Mouse (Mus musculus) MEL (cell line): ENCODE measurements at regions not wholly inside any gene's neighbourhood (a gene's known extent, or its start where the extent isn't known, plus 50 kb on each side); places are given as distances from the start of the nearest gene placed in this dataset.

Experiments used
- DNase-seq: peaks from one replicate; pipeline ENCODE4 v3.0.0; 2011; ENCODE audit warnings: low read depth, low spot score
- H3K27ac ChIP-seq: 2 replicates; pipeline ENCODE4 v1.5.1; 2012; ENCODE audit warnings: low read depth, mild to moderate bottlenecking, control low read depth, low read length, moderate library complexity; ENCODE audit not compliant: control insufficient read depth
- H3K27me3 ChIP-seq, 2 experiments: fragments of 150-350 bp in 1 of 2; sonication (generic) in 1 of 2; 2 replicates each; pipeline ENCODE4 v1.6.1; 2012; ENCODE audit warnings: low read length in 2 of 2, mild to moderate bottlenecking in 2 of 2, improper control_type of control experiment in 1 of 2, moderate library complexity in 1 of 2; ENCODE audit not compliant: insufficient read depth in 2 of 2, control insufficient read depth in 1 of 2
- H3K36me3 ChIP-seq, 2 experiments: 2 replicates each; pipeline ENCODE4 v1.6.1; 2012 to 2014; ENCODE audit warnings: low read length in 2 of 2, improper control_type of control experiment in 1 of 2, inconsistent platforms in 1 of 2, mild to moderate bottlenecking in 1 of 2; ENCODE audit not compliant: insufficient read depth in 2 of 2, control insufficient read depth in 1 of 2
- H3K4me1 ChIP-seq, 2 experiments: fragments of 150-350 bp in 1 of 2; sonication (generic) in 1 of 2; 2 replicates each; pipeline ENCODE4 v1.6.1; 2012; ENCODE audit warnings: low read length in 2 of 2, improper control_type of control experiment in 1 of 2, mild to moderate bottlenecking in 1 of 2; ENCODE audit not compliant: insufficient read depth in 2 of 2, control insufficient read depth in 1 of 2
- H3K4me3 ChIP-seq, 2 experiments: fragments of 150-350 bp in 1 of 2; sonication (generic) in 1 of 2; 2 replicates each; pipeline ENCODE4 v1.5.1; 2012; ENCODE audit warnings: low read depth in 2 of 2, low read length in 2 of 2, mild to moderate bottlenecking in 2 of 2, moderate library complexity in 2 of 2, control low read depth in 1 of 2, improper control_type of control experiment in 1 of 2; ENCODE audit not compliant: control insufficient read depth in 1 of 2, insufficient read depth in 1 of 2
- H3K79me2 ChIP-seq: 2 replicates; pipeline ENCODE4 v1.6.1; 2012; ENCODE audit warnings: mild to moderate bottlenecking, low read length, moderate library complexity; ENCODE audit not compliant: control insufficient read depth, poor library complexity, insufficient read depth
- H3K9ac ChIP-seq: 2 replicates; pipeline ENCODE4 v1.6.1; 2012; ENCODE audit warnings: low read depth, mild to moderate bottlenecking, control low read depth, low read length, moderate library complexity; ENCODE audit not compliant: control insufficient read depth, poor library complexity, severe bottlenecking
- H3K9me3 ChIP-seq: fragments of 150-350 bp; sonication (generic); replicated peaks from 2 replicates; pipeline ENCODE4 v1.6.1; 2012; ENCODE audit warnings: mild to moderate bottlenecking, low read length, improper control_type of control experiment, moderate library complexity; ENCODE audit not compliant: insufficient read depth
- BHLHE40 ChIP-seq: IDR thresholded peaks from 2 replicates; pipeline ENCODE4 v1.6.1; 2012; ENCODE audit warnings: low read depth, mild to moderate bottlenecking, inconsistent platforms, low read length, improper control_type of control experiment, borderline replicate concordance
- CHD2 ChIP-seq: IDR thresholded peaks from 2 replicates; pipeline ENCODE4 v1.6.1; 2011; ENCODE audit warnings: low read length, improper control_type of control experiment
- CTCF ChIP-seq, 3 experiments: IDR thresholded peaks in 2 of 3; conservative IDR thresholded peaks in 1 of 3; 2 replicates each; pipeline ENCODE4 v1.5.1; 2011 to 2012; ENCODE audit warnings: low read length in 3 of 3, low read depth in 2 of 3, mild to moderate bottlenecking in 2 of 3, improper control_type of control experiment in 1 of 3, inconsistent platforms in 1 of 3, mixed read lengths in 1 of 3, moderate library complexity in 1 of 3; ENCODE audit not compliant: control insufficient read depth in 1 of 3, insufficient read depth in 1 of 3, poor library complexity in 1 of 3, severe bottlenecking in 1 of 3
- ELF1 ChIP-seq: IDR thresholded peaks from 2 replicates; pipeline ENCODE4 v1.6.1; 2014; ENCODE audit warnings: low read depth, mild to moderate bottlenecking, inconsistent platforms, low read length, improper control_type of control experiment, moderate library complexity
- EP300 ChIP-seq, 2 experiments: IDR thresholded peaks; 2 replicates each; pipeline ENCODE4 v1.6.1; 2011; ENCODE audit warnings: improper control_type of control experiment in 2 of 2, low read length in 2 of 2, low read depth in 1 of 2, mild to moderate bottlenecking in 1 of 2
- ETS1 ChIP-seq: IDR thresholded peaks from 2 replicates; pipeline ENCODE4 v1.6.1; 2012; ENCODE audit warnings: low read depth, mild to moderate bottlenecking, inconsistent platforms, low read length, improper control_type of control experiment, moderate library complexity
- GABPA ChIP-seq: IDR thresholded peaks from 2 replicates; pipeline ENCODE4 v1.6.1; 2012; ENCODE audit warnings: low read depth, mild to moderate bottlenecking, inconsistent platforms, low read length, improper control_type of control experiment, moderate library complexity
- HCFC1 ChIP-seq: IDR thresholded peaks from 2 replicates; pipeline ENCODE4 v1.6.1; 2012; ENCODE audit warnings: low read depth, mild to moderate bottlenecking, inconsistent platforms, low read length, improper control_type of control experiment, moderate library complexity
- JUND ChIP-seq: IDR thresholded peaks from 2 replicates; pipeline ENCODE4 v1.6.1; 2011; ENCODE audit warnings: low read depth, mild to moderate bottlenecking, improper control_type of control experiment, low read length
- KAT2A ChIP-seq: conservative IDR thresholded peaks from 2 replicates; pipeline ENCODE4 v1.6.1; 2012; ENCODE audit warnings: low read depth, low read length, improper control_type of control experiment, inconsistent platforms
- MAFK ChIP-seq: IDR thresholded peaks from 2 replicates; pipeline ENCODE4 v1.6.1; 2011; ENCODE audit warnings: low read depth, mild to moderate bottlenecking, low read length, improper control_type of control experiment, borderline replicate concordance
- MAZ ChIP-seq: IDR thresholded peaks from 2 replicates; pipeline ENCODE4 v1.6.1; 2012; ENCODE audit warnings: low read depth, mild to moderate bottlenecking, inconsistent platforms, low read length, improper control_type of control experiment
- MEF2A ChIP-seq: IDR thresholded peaks from 2 replicates; pipeline ENCODE4 v1.6.1; 2014; ENCODE audit warnings: low read depth, mild to moderate bottlenecking, inconsistent platforms, low read length, improper control_type of control experiment; ENCODE audit not compliant: poor library complexity, insufficient replicate concordance, severe bottlenecking; ENCODE audit errors: extremely low read depth
- MXI1 ChIP-seq: IDR thresholded peaks from 2 replicates; pipeline ENCODE4 v1.6.1; 2011; ENCODE audit warnings: mild to moderate bottlenecking, low read depth, low read length, improper control_type of control experiment
- MYB ChIP-seq: IDR thresholded peaks from 2 replicates; pipeline ENCODE4 v1.6.1; 2011; ENCODE audit warnings: mild to moderate bottlenecking, low read depth, low read length, improper control_type of control experiment
- MYC ChIP-seq: IDR thresholded peaks from 2 replicates; pipeline ENCODE4 v1.6.1; 2011; ENCODE audit warnings: low read depth, mild to moderate bottlenecking, low read length, improper control_type of control experiment, moderate library complexity
- NELFE ChIP-seq: IDR thresholded peaks from 2 replicates; pipeline ENCODE4 v1.6.1; 2011; ENCODE audit warnings: low read depth, low read length, improper control_type of control experiment
- NRF1 ChIP-seq: IDR thresholded peaks from 2 replicates; pipeline ENCODE4 v1.6.1; 2014; ENCODE audit warnings: low read depth, mild to moderate bottlenecking, inconsistent platforms, low read length, improper control_type of control experiment, moderate library complexity; ENCODE audit not compliant: poor library complexity, insufficient read depth, severe bottlenecking
- POLR2A ChIP-seq, 2 experiments: IDR thresholded peaks; 2 replicates each; pipeline ENCODE4 v1.6.1; 2011 to 2012; ENCODE audit warnings: low read length in 2 of 2, mild to moderate bottlenecking in 2 of 2, control low read depth in 1 of 2, improper control_type of control experiment in 1 of 2, low read depth in 1 of 2, moderate library complexity in 1 of 2; ENCODE audit not compliant: control insufficient read depth in 1 of 2, insufficient read depth in 1 of 2, poor library complexity in 1 of 2
- RCOR1 ChIP-seq: IDR thresholded peaks from 2 replicates; pipeline ENCODE4 v1.6.1; 2012; ENCODE audit warnings: low read depth, mild to moderate bottlenecking, inconsistent platforms, low read length, improper control_type of control experiment
- SMC3 ChIP-seq: IDR thresholded peaks from 2 replicates; pipeline ENCODE4 v1.6.1; 2011; ENCODE audit warnings: low read depth, low read length, improper control_type of control experiment
- TAL1 ChIP-seq: IDR thresholded peaks from 2 replicates; pipeline ENCODE4 v1.6.1; 2012; ENCODE audit warnings: mild to moderate bottlenecking, inconsistent platforms, low read length, moderate library complexity, mixed read lengths
- TBP ChIP-seq: IDR thresholded peaks from 2 replicates; pipeline ENCODE4 v1.8.0; 2011; ENCODE audit warnings: low read depth, low read length, improper control_type of control experiment
- TCF12 ChIP-seq: IDR thresholded peaks from 2 replicates; pipeline ENCODE4 v1.6.1; 2014; ENCODE audit warnings: low read depth, mild to moderate bottlenecking, inconsistent platforms, low read length, improper control_type of control experiment, moderate library complexity
- UBTF ChIP-seq: IDR thresholded peaks from 2 replicates; pipeline ENCODE4 v1.6.1; 2012; ENCODE audit warnings: low read depth, mild to moderate bottlenecking, inconsistent platforms, low read length, improper control_type of control experiment, moderate library complexity, borderline replicate concordance; ENCODE audit not compliant: insufficient read depth
- USF2 ChIP-seq, 2 experiments: IDR thresholded peaks; 2 replicates each; pipeline ENCODE4 v1.6.1; 2011 to 2012; ENCODE audit warnings: improper control_type of control experiment in 2 of 2, low read length in 2 of 2, borderline replicate concordance in 1 of 2, inconsistent platforms in 1 of 2, low read depth in 1 of 2, mild to moderate bottlenecking in 1 of 2; ENCODE audit not compliant: insufficient read depth in 1 of 2
- ZC3H11A ChIP-seq: IDR thresholded peaks from 2 replicates; pipeline ENCODE4 v1.6.1; 2012; ENCODE audit warnings: low read depth, mild to moderate bottlenecking, inconsistent platforms, low read length, improper control_type of control experiment
- ZKSCAN1 ChIP-seq: IDR thresholded peaks from 2 replicates; pipeline ENCODE4 v1.6.1; 2012; ENCODE audit warnings: low read depth, mild to moderate bottlenecking, inconsistent platforms, low read length, improper control_type of control experiment, moderate library complexity
- ZMIZ1 ChIP-seq: IDR thresholded peaks from 2 replicates; pipeline ENCODE4 v1.6.1; 2012; ENCODE audit warnings: low read depth, mild to moderate bottlenecking, inconsistent platforms, low read length, improper control_type of control experiment, moderate library complexity
- ZNF384 ChIP-seq: IDR thresholded peaks from 2 replicates; pipeline ENCODE4 v1.6.1; 2012; ENCODE audit warnings: low read depth, mild to moderate bottlenecking, inconsistent platforms, low read length, improper control_type of control experiment

GRCm38 (mm10) chr15:27173506-27173905 lies 278.1 kb upstream of the Fbxl7 start:
- Histone ChIP-seq H3K4me1 (no peaks in the 10 kb centered on the region), H3K9ac (no peak overlapping the region), H3K27me3 (no peaks in the 10 kb centered on the region), H3K4me3 (no peak overlapping the region), H3K27ac (no peak overlapping the region), H3K79me2 (no peaks in the 10 kb centered on the region), H3K36me3 (no peaks in the 10 kb centered on the region), H3K9me3 (no peaks in the 10 kb centered on the region)
- no peak for DNase-seq
- TF ChIP-seq JUND (no peak), MYC (no peak), ZNF384 (no peak), TBP (no peak), UBTF (no peak), ELF1 (no peak), NRF1 (no peak), POLR2A (IDR thresholded peaks at IDR 0.05; ENCODE audit: control insufficient read depth in 1 of 2, insufficient read depth in 1 of 2, low read depth in 1 of 2, low read length in 2 of 2, poor library complexity in 1 of 2) (no peak), HCFC1 (no peak), MAZ (no peak), BHLHE40 (no peak), GABPA (no peak), USF2 (IDR thresholded peaks at IDR 0.05; ENCODE audit: borderline replicate concordance in 1 of 2, insufficient read depth in 1 of 2, low read depth in 1 of 2, low read length in 2 of 2) (no peak), MAFK (no peak), ZKSCAN1 (no peak), SMC3 (no peak), CTCF (IDR thresholded peaks at IDR 0.05 in 2 of 3, conservative IDR thresholded peaks at IDR 0.05 in 1 of 3; ENCODE audit: control insufficient read depth in 1 of 3, insufficient read depth in 1 of 3, low read depth in 2 of 3, low read length in 3 of 3, poor library complexity in 1 of 3, severe bottlenecking in 1 of 3) (no peak), ETS1 (no peak), TCF12 (no peak)
- TF ChIP-seq, all 39 proteins: peak for 0

GRCm38 (mm10) chr15:27178084-27178935 lies 282.9 kb upstream of the Fbxl7 start:
- Histone ChIP-seq H3K9me3 (no peaks in the 10 kb centered on the region), H3K9ac (no peak overlapping the region), H3K4me3 (no peak overlapping the region), H3K36me3 (no peaks in the 10 kb centered on the region), H3K4me1 (no peaks in the 10 kb centered on the region), H3K79me2 (no peaks in the 10 kb centered on the region), H3K27me3 (no peaks in the 10 kb centered on the region; a peak in 1 of 4 replicates), H3K27ac (no peak overlapping the region)
- TF ChIP-seq TAL1 (no peak), NELFE (no peak), HCFC1 (no peak), MYB (no peak), CHD2 (no peak), KAT2A (no peak), UBTF (no peak), RCOR1 (no peak), MEF2A (no peak), ZC3H11A (no peak), EP300 (IDR thresholded peaks at IDR 0.05; ENCODE audit: low read depth in 1 of 2, low read length in 2 of 2) (no peak), TBP (no peak), MXI1 (no peak), ZMIZ1 (no peak)
- DNase-seq: no peak
